Mouse (Mus musculus) WW6 (cell line): ENCODE results near the gene Incenp.
A peak's percentile ranks its signal among the peaks of the same experiment; 100 is the strongest.
"Not testable (repeated sequence)": the region's sequence is repeated elsewhere in the genome, so short reads cannot be mapped to it uniquely, and the experiment has no call there.

Experiments
- DNase-seq: peaks from one replicate; pipeline ENCODE4 v3.0.0-alpha.2; 2013; ENCODE audit warnings: low read depth, low spot score

Incenp gene

GRCm38 (mm10) chr19:9899072-9899779 lies at the start of gene Incenp:
Incenp (minus strand) TSS chr19:9899551.
- DNase-seq = peak; percentile 92

DNA sequence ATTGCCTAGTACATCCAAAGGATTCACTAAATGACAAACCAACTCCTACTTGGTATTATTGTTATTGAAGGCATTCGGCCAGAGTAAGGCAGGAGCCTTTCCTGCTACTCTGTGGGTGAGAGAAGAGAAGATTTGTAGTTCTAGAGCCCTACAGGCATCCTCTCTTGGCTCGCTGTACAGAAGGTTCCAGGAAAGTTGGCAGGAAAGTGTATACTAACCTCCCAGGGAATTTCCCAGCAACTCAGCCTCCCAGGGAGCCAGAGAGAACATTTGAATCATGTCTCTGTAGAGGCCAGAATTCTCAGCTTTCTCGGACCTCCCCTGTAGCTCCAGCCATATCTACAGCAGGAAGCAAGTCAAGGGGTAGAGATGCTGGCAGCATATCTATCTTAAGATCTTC lies 47.6 kb upstream of the Incenp start:
- DNase-seq = no peak

DNA sequence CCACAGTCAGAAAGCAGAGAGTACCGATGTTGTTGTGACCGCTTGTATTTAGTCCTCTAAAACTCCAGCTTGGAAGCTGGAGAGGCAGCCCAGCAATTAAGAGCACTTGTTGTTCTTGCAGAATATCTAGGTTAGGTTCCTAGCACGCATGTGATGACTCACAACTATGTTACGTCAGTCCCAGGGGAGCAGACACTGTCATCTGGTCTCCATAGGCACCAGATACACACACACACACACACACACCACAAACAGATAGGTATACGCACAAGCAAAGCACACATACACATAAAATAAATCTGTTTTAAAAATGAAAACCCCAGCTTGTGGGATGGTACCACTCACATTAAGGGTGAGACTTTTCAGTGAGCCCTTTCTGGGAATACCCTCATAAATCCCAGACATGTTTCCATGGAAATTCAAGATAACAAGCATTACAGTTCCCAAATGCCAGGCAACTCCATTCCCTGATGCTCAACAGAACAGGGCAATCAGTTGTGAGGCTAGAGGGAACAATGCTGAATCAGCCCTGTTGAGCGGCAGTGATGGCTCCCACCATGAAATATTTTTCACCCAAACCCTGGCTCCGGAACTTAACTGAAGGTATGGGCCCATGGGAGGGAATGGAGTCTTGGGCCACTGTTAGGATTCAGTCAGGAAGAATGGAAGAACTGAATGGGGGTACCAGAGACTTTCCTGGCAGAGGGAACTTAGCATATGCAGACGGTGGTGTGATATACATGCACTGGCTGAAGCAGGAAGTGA lies 46.6 kb upstream of the Incenp start:
- no peak for DNase-seq

- DNase-seq = no peak
Measured at GRCm38 (mm10) chr19:9942539-9943533, 43.5 kb upstream of the Incenp start.

DNA sequence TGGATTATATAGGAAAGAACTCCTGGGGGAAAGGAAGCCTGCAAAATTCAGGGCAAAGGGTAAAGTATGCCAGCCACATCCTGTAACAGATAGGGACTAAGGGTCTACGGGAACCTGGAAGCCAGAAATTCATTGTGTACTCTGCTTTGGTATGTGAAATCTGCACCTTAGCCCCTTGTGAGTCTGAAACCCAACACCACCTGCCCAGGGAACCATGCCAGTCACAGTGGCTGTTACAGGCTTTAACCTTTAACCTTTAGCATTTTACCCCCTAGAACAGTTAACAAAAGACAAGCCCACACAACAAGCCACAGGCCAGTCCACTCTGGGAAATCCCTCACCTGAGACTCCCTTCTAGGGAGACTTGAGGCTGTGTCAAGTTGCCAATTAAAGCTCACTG lies 42.5 kb upstream of the Incenp start:
- DNase-seq = no peak

- no peak for DNase-seq
Measured at GRCm38 (mm10) chr19:9940903-9941302, 41.6 kb upstream of the Incenp start.

- no peak for DNase-seq
Measured at GRCm38 (mm10) chr19:9939841-9940240, 40.5 kb upstream of the Incenp start.

DNA sequence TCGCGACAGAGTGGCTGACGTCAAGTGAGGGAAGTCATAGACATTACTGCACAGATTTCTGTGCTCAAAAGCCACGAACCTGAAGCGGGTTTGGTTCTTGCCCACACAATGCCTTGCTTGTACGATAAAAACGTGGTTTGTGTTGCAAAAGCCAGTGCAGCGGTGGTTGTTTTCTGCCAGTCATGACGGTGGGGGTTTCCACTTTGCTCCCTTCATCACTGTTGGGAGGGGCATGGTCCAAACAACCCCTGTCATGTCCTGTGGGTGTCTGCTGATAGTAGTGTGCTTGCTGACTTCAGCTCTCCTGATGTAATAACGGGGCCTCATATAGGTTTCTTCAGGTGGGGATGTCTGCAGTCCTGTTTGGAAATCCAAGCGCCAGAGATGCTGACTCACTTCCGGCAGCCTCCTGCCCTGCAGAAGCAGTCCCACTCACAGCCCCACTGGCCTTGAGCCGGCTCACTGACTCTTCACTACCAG lies 39.5 kb upstream of the Incenp start:
- no peak for DNase-seq

- DNase-seq = no peak
Measured at GRCm38 (mm10) chr19:9938156-9938823, 38.9 kb upstream of the Incenp start.

DNA sequence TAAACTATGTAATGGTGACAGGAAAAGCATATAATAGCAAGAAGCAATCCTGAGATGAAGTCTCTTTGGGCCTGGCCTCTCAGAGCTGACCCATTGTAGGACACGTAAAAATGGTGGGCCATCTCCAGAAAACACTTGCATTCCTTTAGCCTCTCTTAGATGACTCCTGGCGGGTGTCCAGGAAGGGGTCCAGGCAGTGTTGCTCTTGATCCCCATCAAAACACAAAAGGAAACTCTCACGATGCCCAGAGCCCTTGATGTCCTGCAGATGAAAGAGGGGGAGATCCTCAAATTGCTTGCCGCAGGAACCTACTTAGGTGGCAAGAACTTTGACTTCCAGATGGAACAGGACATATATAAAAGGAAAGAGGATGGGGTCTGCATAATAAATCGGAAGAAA lies 38.1 kb upstream of the Incenp start:
- no peak for DNase-seq

DNA sequence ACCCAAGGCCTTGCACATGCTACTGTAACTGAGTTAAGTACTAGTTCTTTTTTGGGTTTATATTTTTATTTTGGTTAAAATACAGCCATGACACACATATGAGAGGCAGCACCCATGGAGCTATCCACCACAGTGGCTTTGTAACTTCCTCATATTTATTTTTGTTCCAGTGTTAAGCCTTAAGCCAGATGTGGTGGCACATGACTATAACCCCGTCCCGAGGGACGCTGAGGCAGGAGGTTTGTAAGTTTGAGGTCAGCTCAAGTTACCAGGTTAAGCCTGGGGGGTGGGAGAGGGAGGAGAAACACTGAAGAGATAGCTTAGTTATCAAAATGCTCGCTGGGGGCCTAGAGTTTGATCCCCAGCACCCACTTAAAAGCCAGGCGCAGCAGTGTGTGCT lies 37.2 kb upstream of the Incenp start:
- no peak for DNase-seq

GRCm38 (mm10) chr19:9933908-9934307 lies 34.6 kb upstream of the Incenp start:
- DNase-seq = no peak

GRCm38 (mm10) chr19:9931167-9931607 lies 31.8 kb upstream of the Incenp start:
- not testable (repeated sequence) for DNase-seq

DNA sequence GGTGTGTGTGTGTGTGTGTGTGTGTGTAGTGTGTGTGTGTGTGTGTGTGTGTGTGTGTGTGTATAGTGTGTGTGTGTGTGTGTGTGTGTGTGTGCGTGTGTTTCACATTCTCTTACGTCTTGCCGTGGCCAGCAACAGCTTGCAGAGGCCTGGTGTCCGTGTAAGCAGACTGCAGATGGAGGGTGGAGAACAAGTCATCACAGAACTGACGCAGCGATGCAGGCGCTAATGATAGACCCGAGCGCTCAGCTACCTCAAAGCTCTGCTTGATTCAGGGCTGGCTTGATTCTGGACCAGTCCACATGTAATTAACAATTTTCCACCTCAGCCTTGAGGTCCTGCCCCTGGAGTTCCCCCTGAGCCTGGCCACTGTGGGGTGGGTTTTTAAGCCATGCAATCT lies 28.7 kb upstream of the Incenp start:
- no peak for DNase-seq

- DNase-seq = no peak
Measured at GRCm38 (mm10) chr19:9924769-9925272, 25.5 kb upstream of the Incenp start.

DNA sequence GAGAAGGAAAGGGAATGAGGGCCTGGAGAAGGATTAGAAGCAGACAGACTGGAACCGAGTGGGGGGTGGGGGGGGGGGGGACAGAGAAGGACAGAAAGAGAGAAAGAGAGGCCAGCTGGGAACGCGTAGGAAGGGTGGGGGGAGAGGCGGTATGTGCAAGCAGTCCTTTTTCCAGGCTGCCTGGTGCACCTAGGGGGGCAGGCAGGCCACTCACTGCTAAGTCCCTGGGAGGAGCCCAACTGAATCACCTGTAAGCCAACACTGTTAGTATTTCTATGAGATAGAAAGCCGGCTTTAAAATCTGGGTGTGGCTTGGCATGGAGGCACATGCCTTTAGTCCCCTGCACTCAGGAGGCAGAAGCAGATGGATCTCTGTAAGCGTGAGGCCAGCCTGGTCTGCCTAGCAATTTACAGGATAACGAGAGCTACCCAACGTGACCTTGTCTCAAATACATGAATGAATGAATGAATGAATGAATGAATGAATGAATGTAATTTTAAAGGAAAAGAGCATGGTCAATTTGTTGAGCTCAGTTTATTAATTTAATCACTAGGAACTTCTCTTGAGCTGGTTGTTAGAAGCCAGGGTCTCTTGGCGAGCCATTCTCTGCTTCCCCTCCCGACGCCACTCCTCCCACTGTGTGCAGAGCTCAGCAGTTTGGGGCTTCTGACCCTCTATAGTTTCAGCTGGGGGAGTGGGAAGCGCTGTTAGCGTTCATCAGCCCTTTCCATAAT lies 24.9 kb upstream of the Incenp start:
- DNase-seq = no peak

- no peak for DNase-seq
Measured at GRCm38 (mm10) chr19:9923048-9923447, 23.7 kb upstream of the Incenp start.

DNA sequence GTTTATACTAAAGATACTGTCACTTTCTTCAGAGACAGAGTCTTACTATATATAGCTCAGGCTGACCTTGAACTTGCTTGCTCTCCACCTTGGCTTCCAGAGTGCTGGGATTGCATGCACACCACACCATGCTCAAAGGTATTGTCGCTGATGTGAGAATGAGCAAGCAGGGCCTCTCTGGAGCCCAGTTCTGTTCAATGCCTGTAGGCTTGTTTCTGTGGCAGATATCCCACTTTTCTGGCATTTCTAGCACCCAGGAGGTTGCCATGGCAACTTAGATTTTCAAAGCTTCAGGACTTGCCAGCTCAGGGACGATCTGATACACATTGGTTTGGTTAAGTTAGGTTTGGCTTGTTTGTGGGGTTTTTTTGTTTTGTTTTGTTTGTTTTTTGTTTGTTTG lies 22.9 kb upstream of the Incenp start:
- DNase-seq = no peak

- DNase-seq = no peak
Measured at GRCm38 (mm10) chr19:9920835-9921784, 21.8 kb upstream of the Incenp start.
